Mouse (Mus musculus): ENCODE data around the gene Pde2a.

Pde2a gene

DNA sequence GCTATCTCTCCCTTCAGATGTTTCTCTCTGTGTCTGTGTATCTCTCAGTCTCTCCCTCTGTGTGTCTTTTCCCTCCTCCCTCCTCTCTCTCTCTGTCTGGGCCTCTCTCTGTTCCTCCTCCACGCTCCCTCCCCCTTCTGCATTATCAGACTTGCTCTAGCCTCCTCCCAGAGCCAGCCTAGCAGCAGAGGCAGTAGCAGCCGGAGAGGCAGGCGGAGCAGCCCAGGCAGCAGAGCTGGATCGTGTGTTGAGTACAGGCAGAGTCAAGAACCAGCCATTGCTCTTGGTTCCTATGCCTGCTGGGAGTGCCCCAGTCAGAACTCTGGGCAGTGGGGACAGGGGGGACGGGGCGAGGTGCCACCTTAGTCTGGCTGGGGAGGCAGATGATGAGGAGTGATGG, at the start of gene Pde2a:
Gene Pde2a (plus strand): TSS at position 163 of the 400 bp plus-strand sequence.
- no peak for DNase-seq

DNA sequence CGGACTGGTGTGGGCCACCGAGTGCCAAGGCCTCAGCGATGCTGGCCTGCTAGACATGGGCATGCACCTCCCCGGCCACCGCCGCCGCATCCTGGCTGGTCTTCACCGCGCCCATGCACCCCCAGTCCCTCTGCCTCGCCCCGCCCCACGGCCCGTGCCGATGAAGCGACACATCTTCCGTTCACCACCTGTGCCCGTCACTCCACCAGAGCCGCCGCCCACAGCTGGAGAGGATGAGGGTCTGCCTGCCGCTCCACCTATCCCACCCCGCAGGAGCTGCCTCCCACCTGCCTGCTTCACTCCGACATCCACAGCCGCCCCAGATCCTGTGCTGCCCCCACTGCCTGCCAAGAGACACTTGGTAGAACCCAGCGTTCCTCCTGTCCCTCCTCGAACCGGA, 48.4 kb upstream of the Pde2a start:
- no peak for DNase-seq

DNA sequence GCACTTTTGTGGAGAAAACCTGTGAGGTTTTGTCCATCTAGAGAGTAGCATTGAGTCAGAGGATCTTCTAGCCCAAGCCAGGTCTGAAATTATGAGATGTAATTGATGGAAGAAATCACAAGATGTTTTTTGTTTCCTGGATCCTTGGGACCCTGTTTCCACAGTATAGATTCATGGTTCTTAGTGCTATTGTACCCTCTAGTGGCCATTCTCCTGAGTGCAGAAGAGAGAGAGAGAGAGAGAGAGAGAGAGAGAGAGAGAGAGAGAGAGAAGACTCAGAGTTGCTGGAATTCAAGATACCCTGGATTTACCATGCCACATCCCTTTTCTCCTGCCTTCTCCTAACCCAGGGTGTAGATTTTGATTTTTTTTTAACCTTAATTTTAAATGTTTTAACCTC, 47.3 kb upstream of the Pde2a start:
- DNase-seq = peak in 1 of 2 experiments; percentile 50

DNA sequence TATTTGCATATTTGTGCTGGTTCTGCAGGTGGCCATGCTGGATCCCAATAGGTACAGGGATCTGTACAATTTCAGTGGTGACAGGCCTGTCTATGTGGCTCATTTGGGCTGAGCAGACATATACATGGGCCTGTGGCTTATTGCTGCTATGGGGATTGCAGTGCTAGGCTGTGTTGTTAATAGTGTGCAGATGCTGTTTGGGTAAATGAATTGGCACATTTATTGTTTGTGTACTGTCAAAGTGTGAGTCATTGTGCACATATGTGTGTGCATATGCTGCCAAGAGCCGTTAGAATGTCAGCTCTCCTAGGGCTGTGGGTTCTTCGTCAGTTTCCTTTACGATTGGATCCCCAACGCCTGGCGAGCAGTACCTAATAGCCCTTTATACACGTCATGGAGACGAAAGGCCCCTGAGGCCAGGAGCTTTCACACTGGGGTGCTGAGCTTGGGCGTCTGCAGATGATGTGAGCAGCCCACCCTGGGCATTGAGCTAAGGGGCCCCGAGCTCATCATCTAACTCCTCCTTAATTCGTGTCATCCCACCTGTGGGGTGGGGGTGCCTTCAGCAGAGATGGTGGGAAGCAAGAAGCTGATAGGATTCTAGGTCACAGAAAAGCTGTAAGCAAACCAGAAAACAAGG, 44.7 kb upstream of the Pde2a start:
- DNase-seq = no peak

DNA sequence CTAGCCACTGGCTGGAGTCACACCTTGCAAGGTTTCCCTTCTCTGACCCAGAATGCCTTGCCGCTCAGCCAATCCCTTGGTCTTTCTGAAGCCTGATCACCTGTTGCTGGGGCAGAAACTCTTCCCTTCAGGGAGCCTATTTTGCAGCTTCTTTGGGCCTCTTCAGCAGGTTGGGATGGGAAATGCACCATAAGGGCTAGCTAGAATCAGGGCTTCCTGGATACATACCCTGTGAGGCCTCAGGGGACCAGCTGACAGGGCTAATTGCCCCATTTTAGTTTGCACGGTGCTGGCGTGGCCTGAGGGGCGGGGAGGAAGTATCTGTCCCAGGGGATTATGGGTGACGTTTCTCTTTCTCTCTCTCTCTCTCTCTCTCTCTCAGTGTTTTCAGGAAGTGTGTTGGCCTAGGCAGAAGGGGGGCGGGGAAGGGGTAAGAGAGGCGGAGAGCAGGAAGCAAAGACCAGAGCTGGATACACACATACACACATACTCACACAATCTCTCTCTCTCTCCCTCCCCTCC, 43.7 kb upstream of the Pde2a start:
- peak; percentile 81 to 91 for DNase-seq

DNA sequence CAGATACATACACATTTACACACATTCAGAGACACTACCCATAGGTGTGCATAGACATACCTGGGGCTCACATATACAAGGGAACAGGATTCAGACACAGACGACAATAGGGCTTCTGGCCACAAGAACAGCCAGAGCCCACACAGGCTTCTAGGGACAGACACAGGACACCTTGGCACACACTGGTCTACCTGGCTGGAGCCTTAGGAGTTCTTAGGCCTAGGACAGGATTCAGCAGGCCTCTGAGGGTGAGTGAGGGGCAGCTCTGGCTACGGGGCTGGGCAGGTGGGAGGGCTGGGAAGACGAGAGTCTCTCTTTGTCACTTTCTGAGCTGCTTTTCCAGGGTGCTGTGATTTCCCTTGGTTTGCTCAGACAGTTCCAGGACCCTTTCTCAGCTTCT, 43.2 kb upstream of the Pde2a start:
- DNase-seq = no peak

GRCm38 (mm10) chr7:101378796-101379465, 42.6 kb upstream of the Pde2a start:
- DNase-seq = peak; percentile 60 to 82

DNA sequence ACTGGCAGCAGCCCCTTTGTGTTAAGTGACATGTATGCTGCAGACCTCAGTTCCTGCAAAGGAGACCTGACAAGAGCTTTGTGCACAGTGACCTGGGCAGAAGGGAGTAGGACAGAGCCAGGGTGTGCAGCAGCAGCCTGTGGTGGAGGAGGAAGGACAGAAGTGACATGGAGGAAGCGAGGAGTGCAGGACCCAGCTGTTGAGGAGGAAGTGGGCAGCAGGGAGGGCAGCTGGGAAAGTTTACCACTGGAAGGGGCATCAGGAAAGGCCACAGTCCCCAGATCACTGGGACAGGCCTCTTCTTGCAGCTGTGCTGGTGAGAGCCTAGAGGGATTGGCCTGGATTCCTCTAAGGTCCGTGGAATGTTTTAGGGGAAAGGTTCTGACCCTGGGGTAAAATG, 41.8 kb upstream of the Pde2a start:
- DNase-seq = peak in 1 of 2 experiments; percentile 52

GRCm38 (mm10) chr7:101381512-101381911, 40.0 kb upstream of the Pde2a start:
- DNase-seq = peak; percentile 68 to 81

GRCm38 (mm10) chr7:101382378-101382777, 39.1 kb upstream of the Pde2a start:
- peak; percentile 38 to 84 for DNase-seq

DNA sequence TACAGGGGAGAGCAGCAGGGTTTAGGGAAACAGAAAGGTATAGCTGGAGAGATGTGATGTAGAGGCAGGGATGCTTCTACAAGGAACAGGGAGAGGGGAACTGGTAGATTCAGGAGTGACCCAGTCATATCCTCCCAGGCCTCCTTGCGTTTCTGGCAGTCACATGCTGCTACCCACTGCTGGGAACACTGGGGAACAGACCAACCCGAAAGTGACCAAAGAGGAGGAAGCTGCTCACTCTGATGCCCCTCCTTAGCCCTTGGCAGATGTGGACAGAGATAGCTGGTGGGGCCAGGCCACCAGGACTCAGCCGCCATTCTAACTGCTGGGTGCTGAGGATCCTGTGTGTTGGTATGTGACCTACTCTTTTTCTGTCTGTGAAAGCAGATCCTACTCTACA, 37.7 kb upstream of the Pde2a start:
- DNase-seq = no peak

DNA sequence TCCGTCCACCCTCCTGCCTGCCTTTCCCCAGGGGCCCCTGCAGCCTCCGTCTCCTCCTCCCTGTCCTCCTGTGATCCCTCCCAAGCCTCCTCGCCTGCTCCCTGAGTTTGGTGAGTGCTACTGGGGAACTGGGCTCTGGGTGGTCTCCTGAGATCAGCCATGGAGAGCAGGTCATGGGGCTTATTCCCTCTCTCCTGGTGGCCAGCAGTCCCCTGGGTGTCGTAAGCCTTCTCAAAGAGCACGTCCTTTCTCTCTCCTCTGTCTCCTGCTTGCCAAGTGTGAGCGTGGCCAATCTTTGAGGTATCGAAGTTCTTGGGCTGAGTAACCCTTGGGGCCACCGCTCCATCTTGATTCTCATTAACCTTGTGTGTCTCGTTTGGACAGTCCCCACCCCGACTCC, 36.6 kb upstream of the Pde2a start:
- no peak for DNase-seq

- peak; percentile 21 to 64 for DNase-seq
These were observed 36.2 kb upstream of the Pde2a start for GRCm38 (mm10) chr7:101385331-101385733.

- peak in 1 of 2 experiments; percentile 23 for DNase-seq
These were observed 35.5 kb upstream of the Pde2a start for GRCm38 (mm10) chr7:101385866-101386452.

DNA sequence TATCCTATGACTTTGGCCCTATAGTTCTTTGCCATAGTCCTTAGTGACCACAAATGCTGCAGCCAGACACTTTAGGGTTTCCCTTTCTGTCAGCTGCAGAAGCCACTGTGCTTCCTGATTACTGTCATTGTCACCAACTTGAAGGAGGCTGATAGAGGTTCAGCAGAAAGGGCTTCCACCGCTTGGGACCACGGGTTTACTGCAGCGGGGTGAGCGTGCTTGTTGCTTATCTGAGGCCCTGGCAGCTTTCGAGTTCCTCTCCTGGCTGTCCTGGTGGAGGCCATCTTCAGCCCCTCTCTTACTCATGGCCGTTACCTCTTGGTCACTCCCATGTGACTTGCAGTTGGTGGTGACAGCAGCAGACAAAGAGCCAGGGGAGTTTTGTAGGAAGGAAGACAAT, 32.2 kb upstream of the Pde2a start:
- no peak for DNase-seq

DNA sequence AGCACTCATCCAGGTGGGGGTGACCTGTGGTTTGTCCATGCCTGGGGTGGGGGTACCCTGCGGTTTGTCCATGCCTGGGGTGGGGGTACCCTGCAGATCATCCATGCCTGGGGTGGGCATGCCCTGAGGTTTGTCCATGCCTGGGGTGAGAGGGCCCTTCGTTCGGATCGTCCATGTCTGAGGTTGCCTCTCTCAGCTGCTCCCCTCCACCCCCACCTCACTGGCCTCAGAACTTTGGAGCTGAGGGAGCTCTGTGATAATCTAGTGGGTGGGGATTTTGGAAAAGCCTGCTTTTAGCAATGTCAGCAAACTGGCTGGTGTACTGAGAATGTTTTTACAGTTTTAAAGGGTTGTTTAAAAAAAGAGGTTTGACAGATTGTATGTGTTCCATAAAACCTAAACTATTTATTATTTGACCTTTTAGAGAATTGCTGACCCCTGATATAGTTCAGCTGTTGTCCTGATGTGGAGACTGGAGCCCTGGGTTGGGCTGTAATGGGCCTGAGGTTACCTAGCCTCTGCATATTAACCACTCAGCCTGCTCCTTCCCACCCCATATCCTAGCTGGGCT, 29.5 kb upstream of the Pde2a start:
- no peak for DNase-seq

- DNase-seq = no peak
These were observed 28.5 kb upstream of the Pde2a start for GRCm38 (mm10) chr7:101393015-101393414.

DNA sequence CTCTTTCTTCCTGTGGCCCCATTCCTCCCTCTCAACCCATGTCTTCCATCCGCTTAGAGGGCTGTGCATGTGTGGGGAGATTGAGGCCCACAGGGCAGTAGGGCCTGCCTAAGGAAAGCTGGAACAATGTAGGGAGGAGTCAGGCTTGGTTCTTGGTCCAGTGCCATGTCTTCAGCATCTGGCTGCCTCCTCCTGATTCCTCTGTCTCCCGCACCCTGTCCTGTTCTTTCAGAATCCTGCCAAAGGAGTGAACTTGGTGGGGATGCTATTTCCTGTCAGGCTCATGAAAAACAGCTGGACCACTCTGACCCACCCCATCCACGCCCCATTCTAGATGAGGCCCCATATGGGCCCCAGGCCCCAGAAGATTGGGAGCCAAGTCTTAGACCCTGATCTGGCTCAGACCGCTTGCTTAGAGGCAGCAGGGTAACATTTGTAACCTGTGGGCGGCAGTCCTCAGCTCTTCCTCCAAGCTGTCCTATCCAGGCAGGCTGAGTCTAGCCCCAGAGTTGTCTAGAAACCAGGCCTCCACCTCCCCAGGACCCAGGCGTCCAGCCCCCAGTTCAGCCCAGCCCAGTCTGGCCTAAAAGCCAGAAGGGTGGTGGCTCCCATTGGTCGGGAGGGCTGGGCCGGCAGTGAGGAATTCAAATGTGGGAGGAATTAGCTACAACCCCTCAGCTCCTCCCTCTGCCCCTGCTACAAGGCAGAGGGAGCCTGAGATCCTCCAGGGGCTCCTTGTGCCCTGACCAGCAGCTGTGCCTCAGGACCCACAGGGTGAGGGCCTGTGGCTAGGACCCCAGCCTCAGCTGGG, 27.6 kb upstream of the Pde2a start:
- peak; percentile 59 to 80 for DNase-seq

DNA sequence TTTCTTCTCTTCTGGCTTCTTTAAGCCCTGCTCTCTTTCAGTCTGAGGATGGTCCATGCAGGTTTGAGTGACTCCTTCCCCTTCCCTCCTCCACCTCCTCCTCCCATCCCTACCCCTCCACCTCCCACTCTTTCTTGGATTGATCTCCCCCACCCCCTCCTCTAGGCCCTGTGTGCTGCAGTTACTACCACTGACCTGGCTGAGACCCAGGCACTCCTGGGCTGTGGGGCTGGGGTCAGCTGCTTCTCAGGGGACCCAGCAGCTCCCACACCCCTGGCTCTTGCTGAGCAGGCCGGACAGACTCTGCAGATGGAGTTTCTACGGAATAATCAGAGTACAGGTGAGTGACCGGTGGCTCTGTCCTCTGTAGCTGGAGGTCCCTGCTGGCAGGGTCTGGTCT, 26.9 kb upstream of the Pde2a start:
- no peak for DNase-seq

GRCm38 (mm10) chr7:101395471-101395870, 26.0 kb upstream of the Pde2a start:
- peak in 1 of 2 experiments; percentile 20 for DNase-seq

DNA sequence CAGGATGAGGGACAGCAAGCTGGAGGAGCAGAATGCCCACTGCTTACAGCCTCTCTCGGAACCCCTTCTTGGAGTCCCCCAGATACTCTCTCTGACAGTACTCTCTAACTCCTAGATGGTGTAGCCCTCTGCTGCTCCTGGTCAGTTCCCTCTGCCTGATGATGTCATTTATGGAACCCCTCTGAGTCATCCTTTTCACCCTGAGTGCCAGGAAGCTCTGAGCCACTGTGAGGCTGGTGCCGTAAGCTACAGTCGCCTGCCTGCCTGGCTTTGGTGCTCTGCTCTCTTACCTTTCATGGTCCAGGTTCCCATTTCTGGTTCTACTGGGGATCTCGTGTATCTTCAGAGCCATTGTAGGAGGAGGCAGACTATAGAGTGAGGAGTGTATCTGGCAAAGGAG, 24.3 kb upstream of the Pde2a start:
- no peak for DNase-seq

- DNase-seq = no peak
These were observed 20.0 kb upstream of the Pde2a start for GRCm38 (mm10) chr7:101401510-101401909.

- no peak for DNase-seq
These were observed 17.7 kb upstream of the Pde2a start for GRCm38 (mm10) chr7:101403831-101404230.

Data from kidney, postnatal 25 days (tissue).